Mouse (Mus musculus): ENCODE results near the gene Rnd2.
"Not testable (repeated sequence)": the region's sequence is repeated elsewhere in the genome, so short reads cannot be mapped to it uniquely, and the experiment has no call there.

Rnd2 gene

GRCm38 (mm10) chr11:101464211-101465100, at the start of gene Rnd2:
Gene Rnd2 (plus strand): TSS chr11:101464999.
- DNase-seq (ENCODE audit: low read depth): no peak

GRCm38 (mm10) chr11:101415306-101415705, 49.5 kb upstream of the Rnd2 start:
- DNase-seq (ENCODE audit: low read depth): no peak

GRCm38 (mm10) chr11:101416433-101417100, 48.2 kb upstream of the Rnd2 start:
- DNase-seq (ENCODE audit: low read depth): no peak

- peak; percentile 80 for DNase-seq (ENCODE audit: low read depth)
These were observed 47.5 kb upstream of the Rnd2 start, which contains the start of gene Aarsd1 for GRCm38 (mm10) chr11:101417101-101417855. Gene Aarsd1 (minus strand): TSS chr11:101417615.

GRCm38 (mm10) chr11:101418991-101419390, 45.8 kb upstream of the Rnd2 start:
- DNase-seq (ENCODE audit: low read depth): no peak

- DNase-seq (ENCODE audit: low read depth): peak; percentile 29
These were observed 45.2 kb upstream of the Rnd2 start for GRCm38 (mm10) chr11:101419610-101420009.

GRCm38 (mm10) chr11:101420148-101420547, 44.7 kb upstream of the Rnd2 start:
- DNase-seq (ENCODE audit: low read depth): no peak

GRCm38 (mm10) chr11:101424105-101424851, 40.5 kb upstream of the Rnd2 start, which contains the start of gene Gm27029:
Gene Gm27029 (minus strand): TSS chr11:101424796.
- no peak for DNase-seq (ENCODE audit: low read depth)

- peak; percentile 95 for DNase-seq (ENCODE audit: low read depth)
These were observed 39.6 kb upstream of the Rnd2 start, which contains the start of the genes Rundc1 and Ptges3l for GRCm38 (mm10) chr11:101424925-101425813. Gene Rundc1 (plus strand): TSS chr11:101425085. Gene Ptges3l (minus strand): TSS chr11:101425333.

GRCm38 (mm10) chr11:101426165-101426564, 38.6 kb upstream of the Rnd2 start:
- DNase-seq (ENCODE audit: low read depth): no peak

GRCm38 (mm10) chr11:101431327-101431726, 33.5 kb upstream of the Rnd2 start:
- DNase-seq (ENCODE audit: low read depth): no peak

GRCm38 (mm10) chr11:101433396-101433795, 31.4 kb upstream of the Rnd2 start:
- DNase-seq (ENCODE audit: low read depth): no peak

- DNase-seq (ENCODE audit: low read depth): no peak
These were observed 29.0 kb upstream of the Rnd2 start for GRCm38 (mm10) chr11:101435831-101436230.

GRCm38 (mm10) chr11:101436916-101437315, 27.9 kb upstream of the Rnd2 start:
- DNase-seq (ENCODE audit: low read depth): no peak

GRCm38 (mm10) chr11:101438006-101438405, 26.8 kb upstream of the Rnd2 start:
- DNase-seq (ENCODE audit: low read depth): not testable (repeated sequence)

- not testable (repeated sequence) for DNase-seq (ENCODE audit: low read depth)
These were observed 23.2 kb upstream of the Rnd2 start for GRCm38 (mm10) chr11:101441450-101442126.

GRCm38 (mm10) chr11:101442127-101442693, 22.6 kb upstream of the Rnd2 start, which contains the start of gene Rpl27:
Gene Rpl27 (plus strand): TSS chr11:101442298.
- peak; percentile 100 for DNase-seq (ENCODE audit: low read depth)

- DNase-seq (ENCODE audit: low read depth): no peak
These were observed 22.0 kb upstream of the Rnd2 start for GRCm38 (mm10) chr11:101442760-101443159.

GRCm38 (mm10) chr11:101446319-101446718, 18.5 kb upstream of the Rnd2 start:
- DNase-seq (ENCODE audit: low read depth): no peak

All from c-Kit-positive CD71-positive TER-119-negative erythroid progenitor cells, embryonic 14.5 days (primary cell).